Mouse (Mus musculus) MEL (cell line): Measurements from ENCODE around the gene Ing5. TPM values are rescaled to one million over a fixed set of nuclear protein-coding genes. Genes with fewer than 3 reads are reported as not detected.

Experiments used
- DNase-seq: peaks from one replicate; pipeline ENCODE4 v3.0.0; 2011; ENCODE audit warnings: low read depth, low spot score
- H3K27ac ChIP-seq: 2 replicates; pipeline ENCODE4 v1.5.1; 2012; ENCODE audit warnings: low read depth, mild to moderate bottlenecking, control low read depth, low read length, moderate library complexity; ENCODE audit not compliant: control insufficient read depth
- H3K27me3 ChIP-seq, 2 experiments: fragments of 150-350 bp in 1 of 2; sonication (generic) in 1 of 2; 2 replicates each; pipeline ENCODE4 v1.6.1; 2012; ENCODE audit warnings: low read length in 2 of 2, mild to moderate bottlenecking in 2 of 2, improper control_type of control experiment in 1 of 2, moderate library complexity in 1 of 2; ENCODE audit not compliant: insufficient read depth in 2 of 2, control insufficient read depth in 1 of 2
- H3K36me3 ChIP-seq, 2 experiments: 2 replicates each; pipeline ENCODE4 v1.6.1; 2012 to 2014; ENCODE audit warnings: low read length in 2 of 2, improper control_type of control experiment in 1 of 2, inconsistent platforms in 1 of 2, mild to moderate bottlenecking in 1 of 2; ENCODE audit not compliant: insufficient read depth in 2 of 2, control insufficient read depth in 1 of 2
- H3K4me1 ChIP-seq, 2 experiments: fragments of 150-350 bp in 1 of 2; sonication (generic) in 1 of 2; 2 replicates each; pipeline ENCODE4 v1.6.1; 2012; ENCODE audit warnings: low read length in 2 of 2, improper control_type of control experiment in 1 of 2, mild to moderate bottlenecking in 1 of 2; ENCODE audit not compliant: insufficient read depth in 2 of 2, control insufficient read depth in 1 of 2
- H3K4me3 ChIP-seq, 2 experiments: fragments of 150-350 bp in 1 of 2; sonication (generic) in 1 of 2; 2 replicates each; pipeline ENCODE4 v1.5.1; 2012; ENCODE audit warnings: low read depth in 2 of 2, low read length in 2 of 2, mild to moderate bottlenecking in 2 of 2, moderate library complexity in 2 of 2, control low read depth in 1 of 2, improper control_type of control experiment in 1 of 2; ENCODE audit not compliant: control insufficient read depth in 1 of 2, insufficient read depth in 1 of 2
- H3K79me2 ChIP-seq: 2 replicates; pipeline ENCODE4 v1.6.1; 2012; ENCODE audit warnings: mild to moderate bottlenecking, low read length, moderate library complexity; ENCODE audit not compliant: control insufficient read depth, poor library complexity, insufficient read depth
- H3K9ac ChIP-seq: 2 replicates; pipeline ENCODE4 v1.6.1; 2012; ENCODE audit warnings: low read depth, mild to moderate bottlenecking, control low read depth, low read length, moderate library complexity; ENCODE audit not compliant: control insufficient read depth, poor library complexity, severe bottlenecking
- H3K9me3 ChIP-seq: fragments of 150-350 bp; sonication (generic); replicated peaks from 2 replicates; pipeline ENCODE4 v1.6.1; 2012; ENCODE audit warnings: mild to moderate bottlenecking, low read length, improper control_type of control experiment, moderate library complexity; ENCODE audit not compliant: insufficient read depth
- CHD2 ChIP-seq: IDR thresholded peaks from 2 replicates; pipeline ENCODE4 v1.6.1; 2011; ENCODE audit warnings: low read length, improper control_type of control experiment
- CTCF ChIP-seq, 3 experiments: IDR thresholded peaks in 2 of 3; conservative IDR thresholded peaks in 1 of 3; 2 replicates each; pipeline ENCODE4 v1.5.1; 2011 to 2012; ENCODE audit warnings: low read length in 3 of 3, low read depth in 2 of 3, mild to moderate bottlenecking in 2 of 3, improper control_type of control experiment in 1 of 3, inconsistent platforms in 1 of 3, mixed read lengths in 1 of 3, moderate library complexity in 1 of 3; ENCODE audit not compliant: control insufficient read depth in 1 of 3, insufficient read depth in 1 of 3, poor library complexity in 1 of 3, severe bottlenecking in 1 of 3
- EP300 ChIP-seq, 2 experiments: IDR thresholded peaks; 2 replicates each; pipeline ENCODE4 v1.6.1; 2011; ENCODE audit warnings: improper control_type of control experiment in 2 of 2, low read length in 2 of 2, low read depth in 1 of 2, mild to moderate bottlenecking in 1 of 2
- ETS1 ChIP-seq: IDR thresholded peaks from 2 replicates; pipeline ENCODE4 v1.6.1; 2012; ENCODE audit warnings: low read depth, mild to moderate bottlenecking, inconsistent platforms, low read length, improper control_type of control experiment, moderate library complexity
- GABPA ChIP-seq: IDR thresholded peaks from 2 replicates; pipeline ENCODE4 v1.6.1; 2012; ENCODE audit warnings: low read depth, mild to moderate bottlenecking, inconsistent platforms, low read length, improper control_type of control experiment, moderate library complexity
- GATA1 ChIP-seq: IDR thresholded peaks from 2 replicates; pipeline ENCODE4 v1.6.1; 2011; ENCODE audit warnings: low read depth, low read length, improper control_type of control experiment
- HCFC1 ChIP-seq: IDR thresholded peaks from 2 replicates; pipeline ENCODE4 v1.6.1; 2012; ENCODE audit warnings: low read depth, mild to moderate bottlenecking, inconsistent platforms, low read length, improper control_type of control experiment, moderate library complexity
- JUND ChIP-seq: IDR thresholded peaks from 2 replicates; pipeline ENCODE4 v1.6.1; 2011; ENCODE audit warnings: low read depth, mild to moderate bottlenecking, improper control_type of control experiment, low read length
- KAT2A ChIP-seq: conservative IDR thresholded peaks from 2 replicates; pipeline ENCODE4 v1.6.1; 2012; ENCODE audit warnings: low read depth, low read length, improper control_type of control experiment, inconsistent platforms
- MAFK ChIP-seq: IDR thresholded peaks from 2 replicates; pipeline ENCODE4 v1.6.1; 2011; ENCODE audit warnings: low read depth, mild to moderate bottlenecking, low read length, improper control_type of control experiment, borderline replicate concordance
- MAX ChIP-seq: IDR thresholded peaks from 2 replicates; pipeline ENCODE4 v1.6.1; 2011; ENCODE audit warnings: low read length, improper control_type of control experiment
- MEF2A ChIP-seq: IDR thresholded peaks from 2 replicates; pipeline ENCODE4 v1.6.1; 2014; ENCODE audit warnings: low read depth, mild to moderate bottlenecking, inconsistent platforms, low read length, improper control_type of control experiment; ENCODE audit not compliant: poor library complexity, insufficient replicate concordance, severe bottlenecking; ENCODE audit errors: extremely low read depth
- NELFE ChIP-seq: IDR thresholded peaks from 2 replicates; pipeline ENCODE4 v1.6.1; 2011; ENCODE audit warnings: low read depth, low read length, improper control_type of control experiment
- NRF1 ChIP-seq: IDR thresholded peaks from 2 replicates; pipeline ENCODE4 v1.6.1; 2014; ENCODE audit warnings: low read depth, mild to moderate bottlenecking, inconsistent platforms, low read length, improper control_type of control experiment, moderate library complexity; ENCODE audit not compliant: poor library complexity, insufficient read depth, severe bottlenecking
- POLR2A ChIP-seq, 2 experiments: IDR thresholded peaks; 2 replicates each; pipeline ENCODE4 v1.6.1; 2011 to 2012; ENCODE audit warnings: low read length in 2 of 2, mild to moderate bottlenecking in 2 of 2, control low read depth in 1 of 2, improper control_type of control experiment in 1 of 2, low read depth in 1 of 2, moderate library complexity in 1 of 2; ENCODE audit not compliant: control insufficient read depth in 1 of 2, insufficient read depth in 1 of 2, poor library complexity in 1 of 2
- POLR2AphosphoS2 ChIP-seq: IDR thresholded peaks from 2 replicates; pipeline ENCODE4 v1.6.1; 2011; ENCODE audit warnings: low read length, improper control_type of control experiment
- RAD21 ChIP-seq: IDR thresholded peaks from 2 replicates; pipeline ENCODE4 v1.6.1; 2011; ENCODE audit warnings: mild to moderate bottlenecking, low read depth, low read length, improper control_type of control experiment
- RCOR1 ChIP-seq: IDR thresholded peaks from 2 replicates; pipeline ENCODE4 v1.6.1; 2012; ENCODE audit warnings: low read depth, mild to moderate bottlenecking, inconsistent platforms, low read length, improper control_type of control experiment
- SMC3 ChIP-seq: IDR thresholded peaks from 2 replicates; pipeline ENCODE4 v1.6.1; 2011; ENCODE audit warnings: low read depth, low read length, improper control_type of control experiment
- TAL1 ChIP-seq: IDR thresholded peaks from 2 replicates; pipeline ENCODE4 v1.6.1; 2012; ENCODE audit warnings: mild to moderate bottlenecking, inconsistent platforms, low read length, moderate library complexity, mixed read lengths
- TBP ChIP-seq: IDR thresholded peaks from 2 replicates; pipeline ENCODE4 v1.8.0; 2011; ENCODE audit warnings: low read depth, low read length, improper control_type of control experiment
- TCF12 ChIP-seq: IDR thresholded peaks from 2 replicates; pipeline ENCODE4 v1.6.1; 2014; ENCODE audit warnings: low read depth, mild to moderate bottlenecking, inconsistent platforms, low read length, improper control_type of control experiment, moderate library complexity
- polyA plus RNA-seq, 2 experiments: library from polyadenylated mRNA; stranded (reverse) in 1 of 2; unstranded in 1 of 2; fragments of >175 nt in 1 of 2; fragments of >200 nt in 1 of 2; gene quantifications; 2 replicates each; pipeline versions ENCODE4 v1.2.1 to v1.2.4; 2012; ENCODE audit warnings: low replicate concordance in 2 of 2, low read depth in 1 of 2; ENCODE audit not compliant: insufficient read length in 2 of 2, insufficient read depth in 1 of 2, missing spikeins in 1 of 2
- total RNA-seq: library from RNA; depleted of rRNA; stranded (reverse); fragments of 300-350 nt; gene quantifications from 2 replicates; pipeline ENCODE4 v1.2.3, GENCODE M21; 2012

Ing5 gene
- total and polyA plus RNA-seq, 3 experiments, result 27.6 to 29.2 TPM; not detected in 1

DNA sequence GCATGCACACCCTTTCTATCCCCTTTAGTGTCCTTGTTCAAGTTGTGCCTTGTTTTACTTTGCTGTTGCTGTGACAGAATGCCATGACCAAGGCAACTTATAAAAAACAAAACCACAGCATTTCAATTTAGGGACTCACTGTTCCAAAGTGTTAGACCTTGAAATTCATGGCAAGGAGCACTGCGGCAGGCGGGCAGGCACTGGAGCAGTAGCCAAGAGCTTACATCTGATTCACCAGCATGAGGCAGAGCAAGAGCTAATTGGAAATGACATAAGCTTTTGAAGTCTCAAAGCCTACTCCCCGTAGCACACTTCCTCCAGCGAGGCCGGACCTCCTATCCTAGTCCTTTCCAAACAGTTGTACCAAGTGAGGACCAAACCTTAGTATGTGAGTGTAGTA is 27.1 kb upstream of the Ing5 start:
- no peak for DNase-seq
- Histone ChIP-seq H3K79me2 (no peaks in the 10 kb centered on the region), H3K36me3 (peaks cover 0 to 45% of the 10 kb centered on the region in 2 experiments; a peak in 2 of 4 replicates), H3K9ac (no peak overlapping the region), H3K4me3 (no peak overlapping the region), H3K4me1 (no peaks in the 10 kb centered on the region), H3K9me3 (no peaks in the 10 kb centered on the region), H3K27ac (no peak overlapping the region), H3K27me3 (no peaks in the 10 kb centered on the region)
- no peak for TF ChIP-seq TBP
- no peak for TF ChIP-seq HCFC1
- TF ChIP-seq CTCF (IDR thresholded peaks at IDR 0.05 in 2 of 3, conservative IDR thresholded peaks at IDR 0.05 in 1 of 3; ENCODE audit: control insufficient read depth in 1 of 3, insufficient read depth in 1 of 3, low read depth in 2 of 3, low read length in 3 of 3, poor library complexity in 1 of 3, severe bottlenecking in 1 of 3), result no peak
- TF ChIP-seq NRF1, result no peak
- TF ChIP-seq MAX, result no peak
- no peak for TF ChIP-seq POLR2AphosphoS2
- no peak for TF ChIP-seq ETS1
- TF ChIP-seq TAL1, result no peak
- TF ChIP-seq TCF12, result no peak
- no peak for TF ChIP-seq GATA1
- TF ChIP-seq JUND, result no peak
- no peak for TF ChIP-seq RCOR1
- TF ChIP-seq MAFK, result no peak
- TF ChIP-seq CHD2, result no peak
- no peak for TF ChIP-seq KAT2A
- no peak for TF ChIP-seq MEF2A
- TF ChIP-seq SMC3, result no peak
- TF ChIP-seq GABPA, result no peak
- TF ChIP-seq RAD21, result no peak

DNA sequence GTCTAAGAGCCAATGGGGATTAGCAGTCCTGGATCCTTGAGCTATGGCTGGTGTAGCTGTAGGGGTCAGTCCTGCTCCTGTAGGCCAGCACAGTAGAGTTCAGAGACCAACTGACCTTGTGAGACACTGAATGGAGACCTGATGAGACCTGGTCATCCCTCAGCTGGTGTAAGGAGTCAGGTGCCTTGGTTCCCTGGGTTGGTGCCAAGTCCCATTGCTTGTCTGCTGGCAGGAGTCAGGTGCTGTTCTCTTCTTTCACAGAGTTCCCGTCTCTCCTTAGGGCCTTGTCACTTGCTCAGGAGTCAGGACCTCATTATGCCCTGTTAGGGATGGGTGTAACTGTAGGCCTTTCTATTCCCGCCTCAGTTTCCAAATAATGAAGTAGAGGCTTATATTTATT is 16.9 kb upstream of the Ing5 start:
- H3K27ac ChIP-seq, result no peak overlapping the region
- H3K9me3 ChIP-seq, result no peaks in the 10 kb centered on the region
- no peaks in the 10 kb centered on the region for H3K27me3 ChIP-seq
- H3K79me2 ChIP-seq, result no peaks in the 10 kb centered on the region
- H3K4me1 ChIP-seq, result no peaks in the 10 kb centered on the region
- H3K4me3 ChIP-seq, result no peak overlapping the region
- TF ChIP-seq NELFE (no peak), POLR2AphosphoS2 (no peak), EP300 (IDR thresholded peaks at IDR 0.05; ENCODE audit: low read depth in 1 of 2, low read length in 2 of 2) (no peak), POLR2A (IDR thresholded peaks at IDR 0.05; ENCODE audit: control insufficient read depth in 1 of 2, insufficient read depth in 1 of 2, low read depth in 1 of 2, low read length in 2 of 2, poor library complexity in 1 of 2) (peak in 1 of 2 experiments; percentile 35; a peak in 1 of 4 replicates), NRF1 (no peak)
- TF ChIP-seq, all 39 proteins: peak for 1
- no peak for DNase-seq
- Histone ChIP-seq H3K9ac (no peak overlapping the region), H3K36me3 (peaks cover 0 to 31% of the 10 kb centered on the region in 2 experiments; a peak in 2 of 4 replicates)
